Comparison of ENCODE assay signal across 21 mouse cellular contexts in the genomic region with DNA sequence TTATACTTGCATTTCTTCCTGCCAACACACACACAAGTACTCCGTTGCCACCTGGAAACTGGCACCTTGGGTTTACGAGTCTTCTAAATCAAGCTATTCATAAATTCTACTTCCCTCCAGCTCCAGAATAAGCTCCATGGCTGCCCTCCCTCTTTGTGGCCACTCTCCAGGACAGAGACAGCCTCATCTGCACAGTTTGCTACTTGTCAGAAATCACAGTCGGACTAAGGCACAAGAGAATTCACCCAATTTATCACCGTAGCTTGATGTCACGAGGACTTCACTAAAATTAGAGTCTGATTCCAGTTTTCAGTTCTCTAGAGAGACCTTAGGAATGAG. TPM values are rescaled to one million over a fixed set of nuclear protein-coding genes. Genes with fewer than 3 reads are reported as not detected.
DNase-seq lines count a peak whose midpoint lies in the region; ATAC-seq and TF ChIP-seq lines count a peak whose summit lies in the region.
"Had no signal": no experiment of that assay in that cellular context is flagged by ENCODE, and none has a peak within 500 bp of the region (broad histone marks: within the 10 kb centered on the region; RNA-seq: fewer than 3 reads in every experiment).

No protein-coding gene starts in this region.

- WGBS in hindbrain, embryonic 12.5 days = 67% methylated on average over 5 of the region's 5 CpGs
- WGBS in hindbrain, embryonic 10.5 days = 89% methylated on average over 5 of the region's 5 CpGs
- 55% methylated on average over 5 of the region's 5 CpGs for WGBS in lung, embryonic 14.5 days
- WGBS in embryonic facial prominence, embryonic 14.5 days = 71% methylated on average over 5 of the region's 5 CpGs
- 40% methylated on average over 5 of the region's 5 CpGs for WGBS in limb, embryonic 14.5 days
- WGBS in cerebellum, adult 2 months = 38% methylated on average over 5 of the region's 5 CpGs

- no peak for ATAC-seq in hindbrain, embryonic 12.5 days (ENCODE audit: low FRiP score)
- no peak for ATAC-seq in lung, embryonic 14.5 days (ENCODE audit: insufficient read depth)
- no peak for ATAC-seq in embryonic facial prominence, embryonic 14.5 days (ENCODE audit: low read depth)
- ATAC-seq in limb, embryonic 14.5 days (ENCODE audit: low FRiP score, low read depth) = peak; percentile 54
- ATAC-seq: intestine, postnatal 0 days had no signal

- no peak overlapping the region for H3K4me2 ChIP-seq in hindbrain, embryonic 12.5 days (replicated peaks)
- no peak overlapping the region for H3K4me2 ChIP-seq in lung, embryonic 14.5 days
- no peak overlapping the region for H3K4me2 ChIP-seq in embryonic facial prominence, embryonic 14.5 days (ENCODE audit: low read depth, low read length)
- H3K4me2 ChIP-seq in limb, embryonic 14.5 days (replicated peaks; ENCODE audit: low read depth, low read length, severe bottlenecking) = no peak overlapping the region
- H3K4me2 ChIP-seq: hindbrain, embryonic 15.5 days; midbrain, embryonic 11.5 days had no signal

- H3K27ac ChIP-seq in hindbrain, embryonic 12.5 days = peak overlapping the region; percentile 35; the same call in 1 of the 2 replicates
- no peak overlapping the region for H3K27ac ChIP-seq in hindbrain, embryonic 10.5 days
- no peak overlapping the region for H3K27ac ChIP-seq in lung, embryonic 14.5 days (ENCODE audit: low read depth)
- peak overlapping the region; percentile 61 for H3K27ac ChIP-seq in embryonic facial prominence, embryonic 14.5 days (replicated peaks; ENCODE audit: low read depth, low read length)
- peak overlapping the region; percentile 55 for H3K27ac ChIP-seq in limb, embryonic 14.5 days (replicated peaks; ENCODE audit: low read depth, low read length)
- no peak overlapping the region for H3K27ac ChIP-seq in cerebellum, adult 2 months (ENCODE audit: insufficient read depth, low read length)
- H3K27ac ChIP-seq: heart, embryonic 10.5 days; hindbrain, embryonic 15.5 days; macrophage had no signal

- H3K4me3 ChIP-seq in hindbrain, embryonic 12.5 days = no peak overlapping the region
- H3K4me3 ChIP-seq in hindbrain, embryonic 10.5 days = no peak overlapping the region
- H3K4me3 ChIP-seq in lung, embryonic 14.5 days (ENCODE audit: low read depth, low read length) = no peak overlapping the region
- H3K4me3 ChIP-seq in embryonic facial prominence, embryonic 14.5 days (ENCODE audit: low read depth, low read length) = no peak overlapping the region
- no peak overlapping the region for H3K4me3 ChIP-seq in limb, embryonic 14.5 days (replicated peaks; ENCODE audit: low read length)
- H3K4me3 ChIP-seq in cerebellum, adult 2 months (replicated peaks; ENCODE audit: insufficient read depth, low read depth, low read length) = no peak overlapping the region
- H3K4me3 ChIP-seq: heart, embryonic 10.5 days; hindbrain, embryonic 15.5 days had no signal

- no peak overlapping the region for H3K9ac ChIP-seq in hindbrain, embryonic 12.5 days
- no peak overlapping the region for H3K9ac ChIP-seq in lung, embryonic 14.5 days
- no peak overlapping the region for H3K9ac ChIP-seq in embryonic facial prominence, embryonic 14.5 days (ENCODE audit: low read depth, low read length)
- no peak overlapping the region for H3K9ac ChIP-seq in limb, embryonic 14.5 days (ENCODE audit: low read depth, low read length, severe bottlenecking)
- H3K9ac ChIP-seq: hindbrain, embryonic 15.5 days had no signal

- TF ChIP-seq CTCF in lung, embryonic 14.5 days (IDR thresholded peaks at IDR 0.05; ENCODE audit: low read depth) = no peak
- no peak for TF ChIP-seq CTCF in cerebellum, adult 2 months (IDR thresholded peaks at IDR 0.05; ENCODE audit: borderline replicate concordance, insufficient read depth, low read depth, low read length)

- H3K9me3 ChIP-seq in hindbrain, embryonic 12.5 days (replicated peaks) = no peaks in the 10 kb centered on the region
- no peaks in the 10 kb centered on the region for H3K9me3 ChIP-seq in hindbrain, embryonic 10.5 days
- no peaks in the 10 kb centered on the region for H3K9me3 ChIP-seq in lung, embryonic 14.5 days (ENCODE audit: low read depth, low read length)
- H3K9me3 ChIP-seq in embryonic facial prominence, embryonic 14.5 days (ENCODE audit: control insufficient read depth, low read length) = no peaks in the 10 kb centered on the region
- no peaks in the 10 kb centered on the region for H3K9me3 ChIP-seq in limb, embryonic 14.5 days (ENCODE audit: control insufficient read depth, low read length)
- H3K9me3 ChIP-seq: heart, embryonic 10.5 days; hindbrain, embryonic 15.5 days had no signal

- DNase-seq in hindbrain, embryonic 10.5 days (ENCODE audit: low spot score) = no peak
- peak; percentile 25 for DNase-seq in lung, embryonic 14.5 days
- no peak for DNase-seq in lung, postnatal 4 days
- DNase-seq in embryonic facial prominence, embryonic 14.5 days (ENCODE audit: low spot score) = no peak
- no peak for DNase-seq in limb, embryonic 14.5 days (ENCODE audit: low spot score)
- DNase-seq in cerebellum, adult 2 months = no peak
- DNase-seq: adrenal gland, postnatal 36 days; cerebellum, adult 18-20 months; cerebellum, postnatal 36 days; gastrocnemius, postnatal 14 days; kidney, postnatal 10 days; layer of hippocampus, adult 9-11 months; liver; right cerebral cortex, postnatal 25 days; thymus, postnatal 36 days had no signal

- H3K36me3 ChIP-seq in hindbrain, embryonic 12.5 days = no peaks in the 10 kb centered on the region
- H3K36me3 ChIP-seq in hindbrain, embryonic 10.5 days = peaks cover 24% of the 10 kb centered on the region
- H3K36me3 ChIP-seq in lung, embryonic 14.5 days (ENCODE audit: insufficient read depth) = no peaks in the 10 kb centered on the region
- 0 out of 2 replicates have a peak, but pooled peaks cover 10% of the 10 kb centered on the region for H3K36me3 ChIP-seq in embryonic facial prominence, embryonic 14.5 days (ENCODE audit: control insufficient read depth, insufficient read depth, low read length)
- no peaks in the 10 kb centered on the region for H3K36me3 ChIP-seq in limb, embryonic 14.5 days (ENCODE audit: control insufficient read depth, insufficient read depth, low read length)
- H3K36me3 ChIP-seq: heart, embryonic 10.5 days; hindbrain, embryonic 15.5 days had no signal

- no peaks in the 10 kb centered on the region for H3K27me3 ChIP-seq in hindbrain, embryonic 12.5 days
- H3K27me3 ChIP-seq in hindbrain, embryonic 10.5 days (ENCODE audit: insufficient read depth, poor library complexity, severe bottlenecking) = no peaks in the 10 kb centered on the region
- no peaks in the 10 kb centered on the region for H3K27me3 ChIP-seq in lung, embryonic 14.5 days (ENCODE audit: insufficient read depth, low read length)
- no peaks in the 10 kb centered on the region for H3K27me3 ChIP-seq in embryonic facial prominence, embryonic 14.5 days (replicated peaks; ENCODE audit: control insufficient read depth, insufficient read depth, low read length)
- H3K27me3 ChIP-seq in limb, embryonic 14.5 days (ENCODE audit: control insufficient read depth, insufficient read depth, low read length) = no peaks in the 10 kb centered on the region
- no peaks in the 10 kb centered on the region for H3K27me3 ChIP-seq in cerebellum, adult 2 months (ENCODE audit: control insufficient read depth, insufficient read depth, low read length)
- H3K27me3 ChIP-seq: hindbrain, embryonic 15.5 days had no signal

- H3K4me1 ChIP-seq in hindbrain, embryonic 12.5 days = peaks cover 12% of the 10 kb centered on the region
- no peaks in the 10 kb centered on the region for H3K4me1 ChIP-seq in hindbrain, embryonic 10.5 days (replicated peaks)
- peaks cover 12% of the 10 kb centered on the region; the same call in 1 of the 2 replicates for H3K4me1 ChIP-seq in lung, embryonic 14.5 days (ENCODE audit: insufficient read depth)
- H3K4me1 ChIP-seq in embryonic facial prominence, embryonic 14.5 days (ENCODE audit: control insufficient read depth, insufficient read depth, low read length) = peaks cover 19% of the 10 kb centered on the region; the same call in 1 of the 2 replicates
- H3K4me1 ChIP-seq in limb, embryonic 14.5 days (ENCODE audit: control insufficient read depth, insufficient read depth, low read length) = peaks cover 29% of the 10 kb centered on the region
- H3K4me1 ChIP-seq in cerebellum, adult 2 months (ENCODE audit: control insufficient read depth, insufficient read depth, low read length) = peaks cover 10% of the 10 kb centered on the region

- TF ChIP-seq POLR2A in limb, embryonic 14.5 days (IDR thresholded peaks at IDR 0.05; ENCODE audit: borderline replicate concordance, extremely low read depth, insufficient read depth, insufficient read length) = no peak
- TF ChIP-seq POLR2A in cerebellum, adult 2 months (IDR thresholded peaks at IDR 0.05; ENCODE audit: borderline replicate concordance, insufficient read depth, low read length) = no peak

RNA-seq across cellular contexts. Expression of a gene that starts 9.8 kb away (rescaled TPM):
- 54.9 and 58.4 TPM in 2 replicates for polyA plus RNA-seq in hindbrain, embryonic 12.5 days (2016; fragmentation: Nextera tagmentation; extraction: Ambion mirVana)
- 54.4 and 55.9 TPM in 2 replicates for polyA plus RNA-seq in hindbrain, embryonic 10.5 days (2016; fragmentation: Nextera tagmentation; extraction: Ambion mirVana)
- 58.3 and 60.4 TPM in 2 replicates for polyA plus RNA-seq in lung, embryonic 14.5 days (2014; fragmentation: Nextera tagmentation; extraction: Ambion mirVana)
- 48.2 and 48.8 TPM in 2 replicates for polyA plus RNA-seq in embryonic facial prominence, embryonic 14.5 days (2014; fragmentation: Nextera tagmentation; extraction: Ambion mirVana)
- 45.1 and 53.4 TPM in 2 replicates for polyA plus RNA-seq in limb, embryonic 14.5 days (2012; rRNA removed)
- polyA plus RNA-seq in limb, embryonic 14.5 days (2014; fragmentation: Nextera tagmentation; extraction: Ambion mirVana) = 49.7 and 58.0 TPM in 2 replicates
- 11.7 and 12.3 TPM in 2 replicates for polyA plus RNA-seq in cerebellum, adult 2 months (2012; rRNA removed)

Comparison
In these comparisons a context has a peak if more than half of its experiments do, and no peak if none do; other contexts are left out.
1. H3K27ac ChIP-seq: peak in hindbrain, embryonic 12.5 days (single experiment), embryonic facial prominence, embryonic 14.5 days (single experiment) and limb, embryonic 14.5 days (single experiment); none in hindbrain, embryonic 10.5 days (single experiment), lung, embryonic 14.5 days (single experiment) and cerebellum, adult 2 months (single experiment).